Mouse (Mus musculus): ENCODE results near the gene AA986860. TPM values are rescaled to one million over a fixed set of nuclear protein-coding genes. Genes with fewer than 3 reads are reported as not detected.

Gene AA986860
- total and polyA plus RNA-seq, 3 experiments: 1.2 to 8.6 (median 1.2) TPM

DNA sequence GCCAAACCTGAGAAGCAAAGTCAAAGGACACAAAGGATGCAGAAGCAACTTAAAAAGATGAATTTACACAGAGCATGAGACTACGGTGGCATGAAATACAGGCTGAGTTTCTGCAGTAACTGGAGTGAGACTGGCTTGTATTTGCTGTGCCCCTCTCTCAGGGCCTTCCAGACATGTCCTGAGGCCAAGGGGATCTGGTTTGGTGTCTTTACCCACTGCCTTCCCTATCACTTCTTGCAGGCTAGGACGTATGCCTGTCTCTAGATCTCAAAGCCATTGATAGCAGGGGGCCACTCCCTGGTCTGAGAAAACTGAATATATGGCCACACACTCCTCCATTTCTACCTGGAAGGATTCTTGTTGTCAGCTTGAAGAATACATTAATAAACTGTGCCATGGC is 12.4 kb downstream of the AA986860 start:
- Histone ChIP-seq H3K4me3 (ENCODE audit: low read depth, low read length) (no peak overlapping the region; the same call in 1 of the 2 replicates), H3K4me1 (ENCODE audit: insufficient read depth, low read depth, low read length) (peaks cover 73% of the 10 kb centered on the region), H3K27me3 (ENCODE audit: insufficient read depth, low read length) (no peaks in the 10 kb centered on the region), H3K9me3 (replicated peaks) (no peaks in the 10 kb centered on the region), H3K36me3 (replicated peaks) (no peaks in the 10 kb centered on the region)
- no peak for ATAC-seq (ENCODE audit: extremely low read depth, insufficient number of reproducible peaks, low FRiP score, poor library complexity, severe bottlenecking)
- TF ChIP-seq TAL1 (conservative IDR thresholded peaks at IDR 0.05; ENCODE audit: low read depth, low read length) (no peak), GATA1 (IDR thresholded peaks at IDR 0.05; ENCODE audit: borderline replicate concordance, low read length) (no peak), CTCF (IDR thresholded peaks at IDR 0.05; ENCODE audit: low read depth, low read length) (no peak), POLR2AphosphoS5 (IDR thresholded peaks at IDR 0.05; ENCODE audit: insufficient replicate concordance, low read depth, low read length) (no peak), GATA2 (IDR thresholded peaks at IDR 0.05; ENCODE audit: borderline replicate concordance, low read depth, low read length) (no peak)
- no peak for DNase-seq (ENCODE audit: low spot score)

DNA sequence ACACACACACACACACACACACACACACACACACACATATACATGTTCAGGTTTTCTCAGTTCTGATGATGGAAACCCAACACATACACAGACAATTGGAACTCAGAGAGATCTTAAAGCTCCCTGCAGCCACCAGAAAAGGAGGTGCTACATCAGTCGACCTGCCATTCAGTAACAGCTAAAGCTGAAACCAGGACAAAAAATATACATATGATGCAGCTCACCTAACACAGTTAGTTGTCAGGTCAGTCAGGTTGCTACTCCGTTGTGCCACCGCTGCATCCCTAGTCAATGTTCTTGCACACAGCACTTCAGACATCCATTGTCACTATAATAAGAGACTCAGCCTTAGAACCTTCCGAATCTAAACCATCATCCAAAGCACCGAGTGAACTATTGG is 13.2 kb downstream of the AA986860 start:
- DNase-seq (ENCODE audit: low spot score): no peak
- ATAC-seq (ENCODE audit: extremely low read depth, insufficient number of reproducible peaks, low FRiP score, poor library complexity, severe bottlenecking): no peak
- Histone ChIP-seq H3K9me3 (replicated peaks) (no peaks in the 10 kb centered on the region), H3K27me3 (ENCODE audit: insufficient read depth, low read length) (no peaks in the 10 kb centered on the region), H3K4me1 (ENCODE audit: insufficient read depth, low read depth, low read length) (peaks cover 69% of the 10 kb centered on the region), H3K36me3 (replicated peaks) (no peaks in the 10 kb centered on the region), H3K4me3 (ENCODE audit: low read depth, low read length) (no peak overlapping the region)
- no peak for TF ChIP-seq TAL1 (conservative IDR thresholded peaks at IDR 0.05; ENCODE audit: low read depth, low read length)
- TF ChIP-seq GATA2 (IDR thresholded peaks at IDR 0.05; ENCODE audit: borderline replicate concordance, low read depth, low read length): no peak
- no peak for TF ChIP-seq POLR2AphosphoS5 (IDR thresholded peaks at IDR 0.05; ENCODE audit: insufficient replicate concordance, low read depth, low read length)
- TF ChIP-seq GATA1 (IDR thresholded peaks at IDR 0.05; ENCODE audit: borderline replicate concordance, low read length): no peak
- no peak for TF ChIP-seq CTCF (IDR thresholded peaks at IDR 0.05; ENCODE audit: low read depth, low read length)

DNA sequence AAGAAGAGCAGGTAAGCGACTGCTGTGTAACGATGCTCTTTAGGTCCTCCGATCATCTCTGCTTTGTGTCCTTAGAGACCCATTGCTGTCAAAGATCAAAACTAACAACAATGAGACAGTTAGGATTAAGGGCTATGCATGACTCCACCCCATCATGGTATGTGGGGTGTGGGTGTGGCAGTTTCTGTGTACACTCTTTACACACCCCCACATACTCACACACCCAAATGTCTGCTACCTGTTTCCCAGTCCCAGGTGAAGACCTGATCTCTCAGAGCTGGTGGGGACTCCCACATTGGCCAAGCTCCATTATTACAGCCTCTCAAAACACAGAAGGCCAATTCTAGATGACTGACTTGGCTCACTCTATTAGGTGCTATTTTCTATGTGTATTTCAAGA is 13.8 kb downstream of the AA986860 start:
- ATAC-seq (ENCODE audit: extremely low read depth, insufficient number of reproducible peaks, low FRiP score, poor library complexity, severe bottlenecking): no peak
- H3K27me3 ChIP-seq (ENCODE audit: insufficient read depth, low read length): no peaks in the 10 kb centered on the region
- peaks cover 63% of the 10 kb centered on the region for H3K4me1 ChIP-seq (ENCODE audit: insufficient read depth, low read depth, low read length)
- no peaks in the 10 kb centered on the region for H3K36me3 ChIP-seq (replicated peaks)
- no peaks in the 10 kb centered on the region for H3K9me3 ChIP-seq (replicated peaks)
- no peak for DNase-seq (ENCODE audit: low spot score)
- no peak overlapping the region for H3K4me3 ChIP-seq (ENCODE audit: low read depth, low read length)
- no peak for TF ChIP-seq GATA2 (IDR thresholded peaks at IDR 0.05; ENCODE audit: borderline replicate concordance, low read depth, low read length)
- no peak for TF ChIP-seq GATA1 (IDR thresholded peaks at IDR 0.05; ENCODE audit: borderline replicate concordance, low read length)
- TF ChIP-seq TAL1 (conservative IDR thresholded peaks at IDR 0.05; ENCODE audit: low read depth, low read length): no peak
- no peak for TF ChIP-seq POLR2AphosphoS5 (IDR thresholded peaks at IDR 0.05; ENCODE audit: insufficient replicate concordance, low read depth, low read length)
- TF ChIP-seq CTCF (IDR thresholded peaks at IDR 0.05; ENCODE audit: low read depth, low read length): no peak

DNA sequence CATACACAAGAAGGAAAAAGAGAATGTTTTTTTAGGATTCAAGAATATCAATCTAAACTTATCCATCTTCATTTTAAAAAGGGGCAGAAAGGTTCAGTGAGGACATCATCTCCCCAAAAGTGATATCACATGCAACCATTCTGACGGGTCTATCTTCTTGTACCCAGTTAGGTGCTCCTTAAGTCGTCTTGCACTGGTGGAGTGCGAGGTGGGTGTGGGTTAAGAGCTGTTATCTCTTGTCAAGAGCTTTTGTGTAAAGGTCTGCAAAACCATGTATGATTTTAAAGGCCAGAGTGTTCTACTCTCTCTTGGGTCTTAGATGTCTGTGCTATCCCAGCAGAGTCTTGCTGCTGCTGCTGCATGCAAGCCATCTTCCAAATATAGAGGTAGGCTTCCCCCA is 15.0 kb downstream of the AA986860 start:
- Histone ChIP-seq H3K4me1 (ENCODE audit: insufficient read depth, low read depth, low read length) (peaks cover 52% of the 10 kb centered on the region), H3K9me3 (replicated peaks) (no peaks in the 10 kb centered on the region), H3K4me3 (ENCODE audit: low read depth, low read length) (no peak overlapping the region), H3K27me3 (ENCODE audit: insufficient read depth, low read length) (no peaks in the 10 kb centered on the region), H3K36me3 (replicated peaks) (no peaks in the 10 kb centered on the region)
- TF ChIP-seq GATA1 (IDR thresholded peaks at IDR 0.05; ENCODE audit: borderline replicate concordance, low read length): no peak
- TF ChIP-seq POLR2AphosphoS5 (IDR thresholded peaks at IDR 0.05; ENCODE audit: insufficient replicate concordance, low read depth, low read length): no peak
- no peak for TF ChIP-seq CTCF (IDR thresholded peaks at IDR 0.05; ENCODE audit: low read depth, low read length)
- TF ChIP-seq GATA2 (IDR thresholded peaks at IDR 0.05; ENCODE audit: borderline replicate concordance, low read depth, low read length): no peak
- TF ChIP-seq TAL1 (conservative IDR thresholded peaks at IDR 0.05; ENCODE audit: low read depth, low read length): no peak
- ATAC-seq (ENCODE audit: extremely low read depth, insufficient number of reproducible peaks, low FRiP score, poor library complexity, severe bottlenecking) (no peak), DNase-seq (ENCODE audit: low spot score) (no peak)

DNA sequence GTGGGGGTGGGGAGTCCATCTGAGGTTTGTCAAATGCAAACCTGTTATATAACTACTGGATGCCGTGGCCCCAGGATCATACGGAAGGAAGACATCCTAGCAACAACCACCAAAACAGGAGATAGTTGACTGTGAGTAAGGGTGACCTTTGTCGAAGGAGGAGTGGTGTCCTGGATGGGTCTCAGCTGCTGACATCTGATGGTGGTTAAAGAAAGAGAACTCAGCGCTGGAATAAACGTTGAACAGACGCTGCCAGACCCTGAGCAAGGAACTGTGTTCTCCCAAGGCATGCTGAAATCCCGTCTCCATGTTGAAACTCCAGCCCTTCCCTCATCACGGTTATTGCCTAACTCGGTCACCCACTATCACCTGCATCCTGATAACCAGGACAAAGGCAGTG is 27.9 kb downstream of the AA986860 start:
- DNase-seq (ENCODE audit: low spot score) (no peak), ATAC-seq (ENCODE audit: extremely low read depth, insufficient number of reproducible peaks, low FRiP score, poor library complexity, severe bottlenecking) (no peak)
- Histone ChIP-seq H3K27me3 (ENCODE audit: insufficient read depth, low read length) (no peaks in the 10 kb centered on the region), H3K4me3 (ENCODE audit: low read depth, low read length) (no peak overlapping the region), H3K36me3 (replicated peaks) (no peaks in the 10 kb centered on the region), H3K4me1 (ENCODE audit: insufficient read depth, low read depth, low read length) (peaks cover 47% of the 10 kb centered on the region), H3K9me3 (replicated peaks) (no peaks in the 10 kb centered on the region)
- no peak for TF ChIP-seq CTCF (IDR thresholded peaks at IDR 0.05; ENCODE audit: low read depth, low read length)
- TF ChIP-seq POLR2AphosphoS5 (IDR thresholded peaks at IDR 0.05; ENCODE audit: insufficient replicate concordance, low read depth, low read length): no peak
- no peak for TF ChIP-seq GATA1 (IDR thresholded peaks at IDR 0.05; ENCODE audit: borderline replicate concordance, low read length)
- no peak for TF ChIP-seq TAL1 (conservative IDR thresholded peaks at IDR 0.05; ENCODE audit: low read depth, low read length)
- no peak for TF ChIP-seq GATA2 (IDR thresholded peaks at IDR 0.05; ENCODE audit: borderline replicate concordance, low read depth, low read length)

DNA sequence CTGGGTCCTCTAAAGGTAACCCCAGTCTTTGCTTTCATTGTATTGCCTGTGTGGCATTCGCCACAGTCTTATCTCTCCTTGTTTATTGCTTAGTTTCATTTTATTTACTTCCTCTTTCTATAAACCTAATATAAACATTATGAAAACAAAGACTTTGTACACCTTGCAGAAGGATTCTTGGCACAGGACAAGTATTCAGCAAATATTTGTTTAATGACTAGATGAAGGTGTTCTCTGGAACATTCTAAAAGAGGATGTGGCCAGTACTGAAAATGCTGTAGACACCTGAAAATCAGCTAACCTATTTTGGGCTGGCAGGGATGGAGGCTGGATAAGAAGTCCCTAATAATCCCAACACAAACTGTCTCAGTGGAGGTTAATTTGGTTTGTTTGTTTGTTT is 29.8 kb downstream of the AA986860 start:
- DNase-seq (ENCODE audit: low spot score): no peak
- peaks cover 50% of the 10 kb centered on the region for H3K4me1 ChIP-seq (ENCODE audit: insufficient read depth, low read depth, low read length)
- no peaks in the 10 kb centered on the region for H3K36me3 ChIP-seq (replicated peaks)
- no peaks in the 10 kb centered on the region for H3K9me3 ChIP-seq (replicated peaks)
- ATAC-seq (ENCODE audit: extremely low read depth, insufficient number of reproducible peaks, low FRiP score, poor library complexity, severe bottlenecking): peak; percentile 42
- no peaks in the 10 kb centered on the region for H3K27me3 ChIP-seq (ENCODE audit: insufficient read depth, low read length)
- H3K4me3 ChIP-seq (ENCODE audit: low read depth, low read length): no peak overlapping the region; the same call in 1 of the 2 replicates
- TF ChIP-seq TAL1 (conservative IDR thresholded peaks at IDR 0.05; ENCODE audit: low read depth, low read length) (no peak), GATA1 (IDR thresholded peaks at IDR 0.05; ENCODE audit: borderline replicate concordance, low read length) (no peak), CTCF (IDR thresholded peaks at IDR 0.05; ENCODE audit: low read depth, low read length) (no peak), GATA2 (IDR thresholded peaks at IDR 0.05; ENCODE audit: borderline replicate concordance, low read depth, low read length) (no peak), POLR2AphosphoS5 (IDR thresholded peaks at IDR 0.05; ENCODE audit: insufficient replicate concordance, low read depth, low read length) (no peak)
